Mouse (Mus musculus) neutrophil, adult 5-6 weeks (primary cell): ENCODE results near the gene Nacc2. TPM values are rescaled to one million over a fixed set of nuclear protein-coding genes. Genes with fewer than 3 reads are reported as not detected.
A peak's percentile ranks its signal among the peaks of the same experiment; 100 is the strongest.

Source experiments
- ATAC-seq: fragments of 151-379, 151-347 bp; 2 replicates; pipeline ENCODE4 v1.8.0; 2017; ENCODE audit warnings: mild to moderate bottlenecking, moderate TSS enrichment; ENCODE audit not compliant: insufficient number of reproducible peaks, poor library complexity, low FRiP score, severe bottlenecking; ENCODE audit errors: extremely low read depth
- total RNA-seq: library from RNA; stranded (forward); fragments of 200-1000 nt; gene quantifications from 2 replicates; pipeline ENCODE4 v1.2.3, GENCODE M21; 2017

Nacc2 gene
- total RNA-seq, result 1.7 TPM in 2 replicates

DNA sequence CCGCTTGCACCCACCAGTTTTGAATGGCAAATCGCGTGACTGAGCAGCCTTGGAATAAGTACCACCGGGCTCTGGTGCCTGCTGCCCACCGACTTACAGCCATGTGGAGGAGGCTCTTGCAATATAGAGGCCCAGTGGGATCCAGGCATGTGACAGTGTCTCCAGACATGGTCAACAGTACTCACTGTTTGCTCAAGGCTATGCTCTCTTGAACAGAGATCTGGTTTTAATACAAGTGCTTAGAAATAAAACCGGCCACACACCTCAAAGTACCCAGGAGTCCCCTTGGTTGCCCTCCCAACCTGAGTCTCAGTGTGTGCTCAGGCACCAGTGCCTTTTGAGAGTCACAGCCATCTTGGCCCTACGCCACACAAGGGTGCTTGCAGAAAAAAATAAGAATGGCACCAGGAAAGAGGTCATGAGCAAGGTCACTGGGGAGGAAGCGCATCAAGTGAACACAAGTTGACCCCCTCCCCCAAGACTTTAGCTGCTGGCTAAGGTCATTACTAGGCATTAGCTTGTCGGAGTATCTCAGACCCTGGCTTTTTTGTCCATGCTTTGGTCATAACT, at the start of gene Nacc2:
Gene Nacc2, minus strand, starts transcription at position 142 of the 570 bp plus-strand sequence.
- no peak for ATAC-seq

DNA sequence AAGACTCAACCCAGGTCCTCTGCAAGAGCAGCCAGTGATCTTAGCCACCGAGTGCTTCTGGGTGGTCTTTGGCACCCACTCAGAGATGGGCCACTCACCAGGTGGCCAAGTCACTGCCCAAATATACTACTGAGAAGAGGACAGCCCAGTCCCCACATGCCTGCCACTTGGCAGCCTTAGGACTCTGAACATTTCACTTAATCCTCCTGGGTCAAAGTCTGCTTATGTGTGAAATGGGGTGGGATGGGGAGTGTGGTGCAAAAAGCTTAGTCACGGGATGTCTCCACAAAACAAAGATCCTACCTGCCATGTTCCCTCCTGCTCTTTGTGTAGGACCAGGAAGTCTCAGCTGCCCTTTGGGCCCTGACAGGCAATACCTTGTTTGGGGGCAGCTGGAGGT, 49.1 kb upstream of the Nacc2 start:
- no peak for ATAC-seq

DNA sequence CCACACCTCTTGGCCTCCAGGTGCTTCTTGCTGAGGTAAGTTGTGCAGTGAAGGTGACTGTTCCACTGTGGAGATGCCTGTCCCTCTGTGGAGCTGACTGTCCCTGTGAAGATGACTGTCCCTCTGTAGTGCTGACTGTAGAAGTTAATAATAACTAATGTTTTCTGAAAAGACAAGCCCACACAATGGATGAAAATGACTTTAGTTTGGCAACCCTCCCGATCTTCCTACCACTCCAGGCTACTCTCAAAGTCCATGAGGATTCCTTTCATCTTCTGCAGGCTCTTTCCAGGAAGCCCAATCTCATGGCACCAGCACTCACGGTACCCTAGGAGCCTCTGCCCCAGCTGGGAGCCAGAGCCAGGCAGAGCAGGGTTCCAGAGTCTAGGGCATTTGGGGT, 47.4 kb upstream of the Nacc2 start:
- no peak for ATAC-seq

DNA sequence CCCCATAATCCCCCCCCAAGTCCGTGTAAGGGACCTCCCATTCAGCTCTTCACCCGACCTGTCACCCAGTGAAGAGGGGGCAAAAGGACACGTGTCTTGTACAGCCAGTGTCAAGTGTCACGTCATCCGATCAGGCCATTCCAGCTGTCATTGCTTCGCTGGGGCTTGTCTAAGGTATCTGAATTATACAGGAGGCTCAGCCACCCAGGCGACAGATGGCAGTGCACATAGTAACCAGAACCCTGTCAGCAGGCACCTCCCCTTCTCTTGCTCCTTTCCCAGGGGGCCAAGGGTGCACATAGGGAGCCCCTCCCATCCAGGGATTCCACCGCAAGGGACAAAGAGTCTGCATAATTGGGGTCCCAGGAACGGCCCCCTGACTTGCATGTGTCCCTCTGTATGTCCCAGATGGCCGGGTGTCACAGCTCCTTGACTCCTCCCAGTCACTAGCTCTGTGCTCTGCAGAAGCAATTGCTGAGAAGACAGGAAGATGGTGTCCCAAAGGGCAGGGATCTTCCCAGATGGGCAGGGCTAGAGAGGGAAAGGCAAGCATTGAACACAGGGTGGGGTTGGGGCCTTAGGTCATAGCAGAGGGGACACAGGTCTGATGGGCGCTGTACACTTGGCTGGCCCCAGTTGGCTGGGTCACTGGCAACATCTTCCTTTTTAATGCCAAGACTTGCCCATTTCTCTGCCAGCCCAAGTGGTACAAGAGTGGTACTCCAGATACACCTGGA, 46.0 kb upstream of the Nacc2 start:
- ATAC-seq, result no peak

DNA sequence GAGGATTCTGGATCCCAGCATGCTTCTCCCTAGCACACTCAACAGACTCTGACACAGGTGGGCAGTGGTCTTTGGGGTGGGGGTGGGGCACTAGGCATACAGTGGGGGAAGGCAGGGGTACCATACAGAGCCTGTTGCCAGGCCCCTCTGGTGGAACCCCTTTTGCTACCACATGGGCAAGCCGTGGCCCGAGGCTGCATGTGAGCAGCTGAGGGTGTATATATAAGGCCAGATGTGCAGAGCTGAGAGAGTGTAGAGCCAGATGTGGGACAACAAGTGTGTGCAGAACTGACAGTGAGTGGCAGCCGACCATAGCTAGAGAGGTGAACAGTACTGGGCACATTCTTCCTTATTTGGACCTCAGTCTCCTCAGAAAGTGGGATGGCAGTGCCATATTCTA, 43.9 kb upstream of the Nacc2 start:
- no peak for ATAC-seq

DNA sequence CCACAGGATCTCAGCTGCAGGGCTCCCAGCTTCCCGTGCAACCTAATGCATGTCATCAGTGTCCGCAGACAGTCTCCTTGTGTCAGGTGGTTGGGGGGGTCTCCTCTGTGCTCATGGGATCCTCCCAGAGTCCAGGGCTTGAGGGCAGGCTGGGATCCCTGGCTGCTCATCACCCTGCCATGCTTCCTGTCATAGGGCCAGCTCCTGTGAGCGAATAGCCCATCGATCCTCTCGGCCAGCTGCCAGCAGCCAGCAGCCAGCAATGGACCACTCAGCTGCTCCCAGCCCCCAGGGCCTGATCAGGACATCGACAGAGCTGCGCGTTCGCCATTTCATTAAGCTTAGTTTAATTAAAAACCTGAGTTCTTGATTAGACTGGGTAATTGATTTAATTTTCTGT, 35.0 kb upstream of the Nacc2 start:
- no peak for ATAC-seq

DNA sequence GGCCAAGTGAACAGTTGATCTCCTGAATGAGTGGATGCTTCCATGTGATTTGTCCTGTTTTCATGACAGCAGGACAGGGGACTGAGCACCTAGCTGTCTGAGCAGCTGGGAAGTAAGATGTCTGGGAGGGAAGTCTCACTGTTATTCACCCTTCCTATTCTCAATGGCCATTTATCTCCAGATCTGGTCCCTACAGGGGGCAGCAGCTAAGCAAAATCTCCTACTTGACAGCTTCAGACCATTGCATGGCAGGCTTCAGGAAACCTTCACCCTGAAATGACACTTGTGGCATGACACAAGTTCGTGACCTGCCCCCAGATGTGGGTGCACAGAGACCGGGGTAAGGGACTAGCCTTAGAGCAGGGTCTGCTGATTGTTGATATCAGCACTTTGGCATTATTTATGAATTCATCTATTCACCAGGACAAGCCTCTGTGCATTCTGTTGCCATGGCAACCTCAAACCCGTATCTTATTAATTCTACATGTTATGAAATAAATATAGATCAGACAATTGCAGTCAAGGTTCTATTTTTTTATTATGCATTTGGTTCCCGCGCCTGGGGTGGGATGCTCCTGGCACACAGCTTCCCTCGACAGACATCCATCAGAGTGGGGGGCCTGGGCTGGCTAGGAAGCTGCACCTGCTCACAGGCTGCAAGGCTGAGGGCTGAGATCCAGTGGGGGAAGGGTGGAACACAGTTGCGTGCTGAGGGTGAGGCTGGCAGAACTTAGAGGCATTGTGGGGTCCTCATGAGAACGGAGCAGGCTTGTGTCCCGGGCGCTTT, 33.4 kb upstream of the Nacc2 start:
- no peak for ATAC-seq

DNA sequence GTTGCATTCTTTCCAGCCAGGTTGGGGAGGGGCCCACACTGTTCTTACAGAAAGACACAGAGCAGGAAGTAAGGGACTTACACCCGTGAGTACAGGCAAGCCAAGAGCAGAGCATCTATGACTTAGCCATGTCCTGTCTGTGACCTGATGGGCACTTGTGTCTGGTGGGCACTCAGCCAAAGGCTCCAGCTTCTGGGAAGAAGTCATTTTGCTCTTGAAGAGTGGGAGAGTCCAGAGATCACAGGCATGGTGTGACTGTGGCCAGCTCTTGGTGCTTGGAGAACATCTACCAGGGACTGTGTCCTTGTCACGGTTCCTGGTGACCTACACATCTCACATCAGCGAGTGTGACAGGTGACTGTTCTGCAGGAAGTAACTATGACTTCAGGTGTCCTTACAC, 32.7 kb upstream of the Nacc2 start:
- ATAC-seq, result no peak

DNA sequence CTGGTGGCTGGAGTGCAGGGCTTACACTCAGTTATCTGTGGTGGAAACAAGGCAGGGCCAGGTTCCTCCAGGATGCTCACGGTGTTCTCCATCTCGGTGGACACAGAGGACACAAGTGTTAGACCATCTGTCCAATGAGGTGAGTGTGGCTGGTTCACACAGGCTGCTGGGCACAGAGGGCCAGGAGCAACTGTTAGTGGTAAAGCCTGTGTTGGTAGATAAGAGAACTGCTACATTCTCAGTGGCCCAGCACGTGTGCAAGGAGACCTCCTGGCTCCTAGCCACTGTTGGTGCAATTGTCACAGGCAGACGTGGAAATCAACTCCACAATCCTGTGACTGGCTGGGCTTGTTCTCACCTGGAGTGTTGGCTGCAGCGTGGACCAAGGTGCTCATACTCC, 31.6 kb upstream of the Nacc2 start:
- no peak for ATAC-seq

DNA sequence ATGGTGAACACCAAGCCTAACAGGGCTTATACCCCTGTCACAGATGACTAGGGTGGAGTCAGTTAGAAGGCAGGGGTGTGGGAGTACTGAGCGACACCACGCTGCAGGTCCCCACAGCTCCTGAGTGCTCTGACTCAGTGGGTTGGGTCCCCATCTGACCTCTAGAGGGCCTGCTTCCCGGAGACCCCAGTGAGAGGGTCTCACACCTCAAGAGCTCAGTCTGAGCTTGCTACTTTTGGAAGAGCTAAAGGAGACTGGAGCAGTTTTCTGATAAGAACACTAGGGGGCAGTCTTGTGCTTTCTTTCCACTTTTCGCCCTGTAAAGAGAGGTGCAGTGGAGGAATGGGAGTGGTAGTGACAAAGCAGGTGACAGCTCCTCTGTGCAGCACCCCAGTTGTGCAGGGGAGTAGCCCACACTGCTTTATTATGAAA, 30.9 kb upstream of the Nacc2 start:
- peak; percentile 43 for ATAC-seq

DNA sequence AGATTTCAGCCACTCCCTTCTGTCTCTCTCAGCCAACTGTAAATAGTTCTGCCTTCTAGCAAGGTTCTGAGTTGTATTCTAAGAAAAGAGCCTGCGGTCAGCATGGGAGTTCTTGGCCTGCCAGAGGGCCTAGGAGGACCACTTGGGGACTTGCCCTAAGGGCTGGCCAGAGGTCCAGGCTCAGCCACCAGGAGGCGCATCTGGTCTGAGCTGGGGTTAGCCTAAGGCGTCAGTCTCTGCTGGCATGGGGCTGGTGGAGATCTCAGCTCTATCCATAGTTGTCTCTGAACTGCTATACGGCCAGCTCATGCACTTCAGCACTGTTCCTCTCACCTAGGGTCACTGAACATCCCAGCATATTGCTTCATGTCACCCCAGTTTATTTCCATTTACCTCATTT, 30.3 kb upstream of the Nacc2 start:
- ATAC-seq, result no peak

DNA sequence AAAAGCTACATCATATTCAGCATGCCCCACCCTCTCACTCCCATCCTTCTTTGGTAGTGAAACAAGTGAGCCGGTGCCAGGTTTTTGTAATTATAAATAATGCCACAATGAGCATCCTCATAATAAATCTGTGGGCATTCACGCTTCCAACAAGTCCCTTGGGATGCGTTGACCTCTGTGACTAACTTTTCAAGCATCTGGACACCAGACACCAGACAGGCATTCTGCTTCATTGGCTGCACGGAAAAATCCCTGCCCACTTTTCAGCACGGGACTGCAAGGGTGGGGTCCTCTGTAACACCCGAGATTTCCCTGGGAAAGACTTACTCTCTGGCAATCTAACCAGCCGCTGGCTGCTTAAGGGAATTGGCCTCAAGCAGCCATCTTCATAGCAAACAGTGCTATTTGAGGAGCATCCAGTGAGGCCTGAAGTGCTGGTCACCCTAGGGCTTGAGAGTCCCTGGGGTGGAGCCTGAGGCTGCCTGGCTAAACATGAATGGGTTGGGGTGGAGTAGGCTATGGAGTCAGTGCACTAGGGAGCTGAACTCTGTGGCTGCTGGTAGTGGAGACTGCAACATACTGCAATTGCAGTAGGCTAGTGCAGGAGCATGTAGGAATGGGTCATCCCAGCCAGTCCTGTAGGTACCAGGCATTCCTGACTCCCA, 24.8 kb upstream of the Nacc2 start:
- ATAC-seq, result no peak

DNA sequence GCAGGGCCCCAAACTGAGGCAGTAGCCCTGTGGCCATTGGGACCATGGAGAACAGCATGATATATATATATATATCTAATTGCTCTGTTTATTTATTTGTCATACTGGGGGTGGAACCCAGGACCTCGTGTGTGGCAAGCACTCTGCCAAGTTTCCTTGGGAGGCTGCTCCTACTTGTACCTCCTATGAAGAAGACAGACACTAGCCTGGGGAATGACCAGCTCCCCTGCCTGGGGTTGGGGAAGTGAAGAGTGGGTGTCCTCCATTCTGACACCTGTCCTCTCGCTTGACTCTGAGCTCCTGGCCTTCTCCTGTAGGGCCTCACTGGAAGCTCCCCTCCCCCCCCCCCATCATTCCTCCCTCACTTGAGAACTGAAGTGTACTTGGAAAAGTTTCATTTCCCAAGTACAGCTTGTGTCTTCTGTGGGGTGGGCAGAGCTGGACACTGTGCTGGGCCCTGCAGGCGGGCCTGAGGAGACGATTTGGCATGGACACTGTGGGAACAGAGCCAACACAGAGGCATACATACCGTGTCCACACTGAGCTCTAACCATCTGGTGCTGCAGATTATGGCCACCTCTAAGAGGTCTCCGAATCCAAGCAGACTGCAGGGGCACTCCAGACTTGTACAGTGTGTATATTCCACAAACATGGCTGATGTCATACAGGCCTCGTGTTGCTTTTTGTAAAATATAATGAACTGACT, 23.5 kb upstream of the Nacc2 start:
- no peak for ATAC-seq

DNA sequence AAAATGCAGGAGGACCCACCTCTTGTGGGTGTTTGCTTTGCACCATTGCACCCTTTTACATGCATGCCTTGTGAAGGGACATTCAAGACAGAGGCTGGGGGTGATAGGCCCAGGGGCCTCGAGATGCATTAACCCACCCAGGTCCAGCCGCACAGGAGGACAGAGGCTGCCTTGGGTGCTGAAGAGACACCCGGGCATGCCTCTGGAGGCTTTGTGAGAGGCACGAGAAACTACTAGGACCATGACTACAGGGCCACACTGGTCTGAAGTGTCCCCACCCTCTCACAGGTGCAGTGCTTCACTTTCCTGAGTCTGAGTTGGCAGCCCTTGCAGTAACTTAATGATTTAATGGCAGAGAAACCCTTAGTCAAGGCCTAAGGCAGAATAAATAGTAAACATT, 22.1 kb upstream of the Nacc2 start:
- no peak for ATAC-seq

DNA sequence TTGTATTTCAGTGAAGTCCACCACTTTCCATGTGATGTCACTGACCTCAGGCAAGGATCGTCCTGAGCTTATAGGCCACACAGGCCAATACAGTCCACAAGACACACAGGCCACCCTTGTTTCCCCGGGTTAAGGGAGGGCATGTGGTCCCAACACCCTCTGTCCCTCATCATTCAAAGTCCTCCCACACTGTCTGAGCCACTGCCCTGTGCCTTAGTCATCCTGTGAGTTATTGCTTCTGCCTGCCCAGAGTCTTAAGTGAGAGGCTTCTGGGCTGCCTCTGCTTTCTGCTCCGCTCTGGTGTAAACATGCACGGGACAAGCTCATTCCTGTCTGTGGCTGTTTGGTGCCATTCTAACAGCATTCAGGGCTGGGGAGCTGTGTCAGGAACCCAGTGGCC, 21.3 kb upstream of the Nacc2 start:
- no peak for ATAC-seq

DNA sequence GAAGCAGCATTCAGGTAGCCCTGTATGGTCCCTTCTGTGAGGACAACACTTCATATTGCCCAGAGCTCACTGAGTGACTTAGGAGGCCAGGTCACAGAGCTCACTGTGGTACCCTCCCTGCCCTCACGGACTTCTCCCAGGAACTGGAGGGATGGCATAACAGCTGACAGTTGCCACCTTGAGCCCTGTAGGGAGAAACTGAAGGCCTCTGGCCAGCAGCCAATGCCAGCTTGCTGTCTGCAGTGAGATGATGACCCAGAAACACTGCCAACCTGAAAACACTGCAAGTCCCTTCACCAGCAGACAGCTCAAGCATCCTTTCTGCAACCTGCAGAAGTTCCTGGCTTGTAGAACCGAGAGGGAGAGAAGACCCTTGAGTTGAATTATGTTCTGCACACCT, 20.5 kb upstream of the Nacc2 start:
- ATAC-seq, result no peak

DNA sequence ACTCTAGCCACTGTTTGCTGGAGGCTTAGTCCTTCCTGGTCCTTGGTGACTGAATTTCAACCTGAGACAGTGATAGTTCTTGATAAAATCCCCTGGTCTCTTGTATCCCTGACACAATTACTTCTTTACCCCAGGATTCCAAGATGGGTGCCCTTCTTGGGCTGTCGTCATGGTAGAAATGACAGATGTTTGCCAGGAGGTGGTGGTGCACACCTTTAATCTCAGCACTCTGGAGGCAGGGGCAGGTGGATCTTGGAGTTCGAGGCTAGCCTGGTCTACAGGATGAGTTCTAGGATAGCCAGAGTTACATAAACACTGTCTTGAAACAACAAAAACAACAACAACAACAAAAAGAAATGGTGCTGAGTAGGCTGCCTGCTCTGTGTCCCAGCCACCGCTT, 20.0 kb upstream of the Nacc2 start:
- no peak for ATAC-seq

DNA sequence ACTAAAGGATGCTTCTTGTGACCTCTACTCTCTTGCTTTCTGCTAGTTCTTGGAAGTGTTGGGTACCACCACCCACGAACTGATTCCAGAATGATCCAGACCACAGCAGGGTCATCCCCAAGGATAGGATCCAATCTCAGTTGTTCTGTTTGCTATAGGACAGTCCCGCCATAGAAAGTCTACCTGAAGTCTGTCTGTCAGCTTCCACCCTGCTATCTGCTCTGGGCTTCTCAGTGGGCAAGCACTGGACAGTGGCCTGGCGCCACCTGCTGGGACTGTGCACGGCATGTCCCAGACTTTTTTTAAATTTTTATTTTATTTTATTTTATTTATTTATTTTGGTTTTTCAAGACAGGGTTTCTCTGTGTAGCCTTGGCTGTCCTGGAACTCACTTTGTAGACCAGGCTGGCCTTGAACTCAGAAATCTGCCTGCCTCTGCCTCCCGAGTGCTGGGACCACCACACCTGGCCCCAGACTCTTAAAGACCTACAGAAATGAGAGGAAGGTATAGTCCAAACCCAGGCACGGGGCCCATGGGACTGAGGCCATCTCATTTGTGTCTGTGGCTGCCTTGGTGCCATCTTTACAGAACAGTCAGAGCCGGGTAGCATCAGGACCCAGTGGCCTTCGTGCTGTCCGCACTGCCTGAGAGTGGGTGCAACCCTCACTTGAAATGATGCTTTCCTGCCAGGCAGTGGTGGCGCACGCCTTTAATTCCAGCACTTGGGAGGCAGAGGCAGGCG, 19.0 kb upstream of the Nacc2 start:
- no peak for ATAC-seq

DNA sequence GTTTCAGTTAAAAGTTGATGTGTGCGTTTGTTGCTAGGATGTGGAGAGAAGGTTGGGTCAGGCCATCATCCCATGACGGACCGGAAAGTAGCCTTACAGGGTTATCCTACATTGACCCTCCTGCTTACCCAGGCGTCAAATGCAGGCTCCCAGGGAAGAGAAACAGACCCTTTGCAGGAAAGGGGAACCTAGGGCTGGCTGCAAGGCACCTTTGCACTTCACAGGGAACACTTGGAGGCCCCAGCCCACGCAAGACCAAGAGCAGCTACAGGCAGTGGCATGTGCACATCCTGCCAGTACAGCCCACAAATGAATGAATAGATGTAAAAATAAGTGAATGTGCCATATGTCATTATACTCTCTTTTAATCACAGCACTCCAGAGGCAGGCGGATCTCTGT, 17.9 kb upstream of the Nacc2 start:
- ATAC-seq, result no peak
